Mouse (Mus musculus): ENCODE measurements around the gene Ppp2r3c. TPM values are rescaled to one million over a fixed set of nuclear protein-coding genes. Genes with fewer than 3 reads are reported as not detected.
"Not testable (repeated sequence)": the region's sequence is repeated elsewhere in the genome, so short reads cannot be mapped to it uniquely, and the experiment has no call there.

The Ppp2r3c gene
- 8.2 and 10.8 TPM in 2 replicates for polyA plus RNA-seq (2015; fragmentation: Nextera tagmentation; extraction: Ambion mirVana)

DNA sequence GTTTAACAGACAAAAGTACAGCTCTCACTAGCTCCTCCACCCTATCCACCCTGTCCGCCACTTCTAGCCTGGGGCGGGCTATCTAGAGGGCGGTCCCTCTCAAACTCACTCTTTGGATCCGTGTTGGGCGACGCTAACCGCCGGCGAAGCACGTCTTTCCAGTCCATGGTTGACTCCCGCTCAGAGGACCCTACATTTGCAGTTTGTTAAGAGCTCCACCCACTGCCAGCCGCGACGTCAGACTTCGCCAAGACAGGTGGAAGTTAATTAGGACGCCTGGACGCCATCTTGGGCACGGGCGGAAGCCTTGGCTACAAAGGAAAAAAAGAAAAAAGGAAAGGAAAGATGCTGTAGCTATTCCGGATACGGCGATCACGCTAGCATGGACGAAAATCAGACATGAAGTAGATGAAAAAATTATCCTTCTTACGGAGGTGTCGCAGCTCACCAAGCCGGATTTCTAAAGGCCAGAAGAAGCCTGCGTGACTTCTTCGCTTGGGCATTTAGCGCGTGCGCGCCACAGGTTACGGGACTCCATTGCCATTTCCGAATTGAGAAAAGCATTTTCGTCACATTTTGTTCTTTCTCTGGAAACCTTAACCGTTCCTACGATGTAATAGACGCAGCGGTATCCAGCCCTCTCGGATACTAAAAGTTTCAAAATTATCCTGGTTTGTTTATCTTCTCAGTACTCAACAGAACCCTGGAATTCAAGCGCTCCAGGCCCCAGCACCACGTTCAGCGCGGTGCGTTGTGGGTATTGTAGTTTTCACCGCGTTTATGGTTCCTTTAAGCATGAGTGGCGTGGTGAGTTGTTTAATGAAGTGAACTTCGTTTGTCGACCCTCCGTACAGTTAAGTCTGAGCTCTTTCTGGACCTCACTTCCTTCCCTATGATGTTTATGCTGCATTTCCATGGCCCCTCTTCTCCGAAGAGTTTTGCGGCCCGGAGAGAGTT, at the start of gene Ppp2r3c:
Gene Ppp2r3c, minus strand, starts transcription at position 514 of the 957 bp plus-strand sequence.
- Histone ChIP-seq H3K36me3 (peaks cover 29% of the 10 kb centered on the region), H3K4me1 (replicated peaks) (peaks cover 38% of the 10 kb centered on the region), H3K27ac (peak within 1 kb of the TSS; percentile 98), H3K9ac (peak within 1 kb of the TSS; percentile 80), H3K4me3 (replicated peaks) (peak within 1 kb of the TSS; percentile 69), H3K4me2 (peak within 1 kb of the TSS; percentile 71), H3K27me3 (no peaks in the 10 kb centered on the region), H3K9me3 (replicated peaks) (no peaks in the 10 kb centered on the region)
- ATAC-seq (ENCODE audit: low read depth) (peak; percentile 94), DNase-seq (peak; percentile 90)
- WGBS (ENCODE audit: insufficient replicate concordance): under 1% methylated on average over 55 of the region's 55 CpGs

DNA sequence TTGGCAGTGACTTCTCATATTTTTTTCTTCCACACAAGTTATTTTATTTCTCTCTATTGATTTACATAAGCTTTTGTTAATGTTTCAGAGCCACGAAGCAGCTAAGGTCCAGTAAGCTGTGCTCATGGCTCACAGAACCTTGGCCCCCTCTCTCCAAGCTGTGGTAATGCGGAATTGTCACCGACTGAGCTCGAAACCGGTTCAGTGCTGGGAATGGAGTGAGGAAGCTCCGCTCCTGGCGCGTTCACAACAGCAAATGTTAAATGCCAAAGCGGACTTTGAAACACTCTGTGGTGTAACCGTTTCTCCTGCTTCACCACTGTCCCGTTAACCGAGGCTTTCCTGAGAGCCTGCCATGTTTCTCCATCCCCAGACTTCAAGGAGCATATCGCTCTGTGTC, 41.8 kb upstream of the Ppp2r3c start:
- H3K4me1 ChIP-seq (replicated peaks): peaks cover 11% of the 10 kb centered on the region
- no peak overlapping the region for H3K4me2 ChIP-seq
- no peaks in the 10 kb centered on the region for H3K36me3 ChIP-seq
- peaks cover 23% of the 10 kb centered on the region for H3K27me3 ChIP-seq
- no peak overlapping the region for H3K27ac ChIP-seq
- no peak for DNase-seq
- no peak overlapping the region for H3K4me3 ChIP-seq (replicated peaks)
- H3K9me3 ChIP-seq (replicated peaks): no peaks in the 10 kb centered on the region
- no peak overlapping the region for H3K9ac ChIP-seq
- 63% methylated on average over 13 of the region's 13 CpGs for WGBS (ENCODE audit: insufficient replicate concordance)
- ATAC-seq (ENCODE audit: low read depth): no peak

- H3K9me3 ChIP-seq (replicated peaks): no peaks in the 10 kb centered on the region
- no peak overlapping the region for H3K4me2 ChIP-seq
- no peaks in the 10 kb centered on the region for H3K36me3 ChIP-seq
- no peak overlapping the region for H3K9ac ChIP-seq
- ATAC-seq (ENCODE audit: low read depth) (no peak), DNase-seq (no peak)
- H3K4me1 ChIP-seq (replicated peaks): peaks cover 11% of the 10 kb centered on the region
- H3K27ac ChIP-seq: no peak overlapping the region
- no peak overlapping the region for H3K4me3 ChIP-seq (replicated peaks)
- WGBS (ENCODE audit: insufficient replicate concordance): 85% methylated on average over 11 of the region's 11 CpGs
- H3K27me3 ChIP-seq: peaks cover 19% of the 10 kb centered on the region
Observed at GRCm38 (mm10) chr12:55343998-55344397, 41.2 kb upstream of the Ppp2r3c start.

DNA sequence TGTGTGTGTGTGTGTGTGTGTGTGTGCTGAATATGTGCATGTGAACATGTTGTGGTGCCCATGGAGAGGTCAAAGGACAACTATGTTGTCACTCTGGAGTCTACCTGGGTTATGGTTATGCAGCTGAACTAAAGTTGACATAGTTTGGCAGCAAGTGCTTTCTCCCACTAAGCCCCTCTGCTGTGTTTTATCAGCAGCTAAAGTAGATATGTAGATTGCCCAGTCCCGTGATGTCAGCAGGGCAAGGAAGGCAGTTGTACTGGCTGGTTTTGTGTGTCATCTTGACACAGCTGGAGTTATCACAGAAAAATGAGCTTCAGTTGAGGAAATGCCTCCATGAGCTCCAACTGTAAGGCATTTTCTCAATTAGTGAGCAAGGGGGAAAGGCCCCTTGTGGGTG, 40.2 kb upstream of the Ppp2r3c start:
- peaks cover 13% of the 10 kb centered on the region for H3K27me3 ChIP-seq
- not testable (repeated sequence) for ATAC-seq (ENCODE audit: low read depth); H3K4me3 ChIP-seq (replicated peaks); H3K9ac ChIP-seq; H3K9me3 ChIP-seq (replicated peaks); H3K27ac ChIP-seq; H3K4me2 ChIP-seq; DNase-seq; H3K36me3 ChIP-seq
- WGBS (ENCODE audit: insufficient replicate concordance): 6% methylated on average over 1 of the region's 1 CpGs
- peaks cover 11% of the 10 kb centered on the region for H3K4me1 ChIP-seq (replicated peaks)

GRCm38 (mm10) chr12:55338490-55338889, 35.7 kb upstream of the Ppp2r3c start:
- not testable (repeated sequence) for H3K9ac ChIP-seq; H3K36me3 ChIP-seq; H3K4me2 ChIP-seq; H3K4me1 ChIP-seq (replicated peaks); H3K27ac ChIP-seq; H3K27me3 ChIP-seq; ATAC-seq (ENCODE audit: low read depth); H3K9me3 ChIP-seq (replicated peaks); DNase-seq; H3K4me3 ChIP-seq (replicated peaks)
- WGBS (ENCODE audit: insufficient replicate concordance): 76% methylated on average over 1 of the region's 2 CpGs

DNA sequence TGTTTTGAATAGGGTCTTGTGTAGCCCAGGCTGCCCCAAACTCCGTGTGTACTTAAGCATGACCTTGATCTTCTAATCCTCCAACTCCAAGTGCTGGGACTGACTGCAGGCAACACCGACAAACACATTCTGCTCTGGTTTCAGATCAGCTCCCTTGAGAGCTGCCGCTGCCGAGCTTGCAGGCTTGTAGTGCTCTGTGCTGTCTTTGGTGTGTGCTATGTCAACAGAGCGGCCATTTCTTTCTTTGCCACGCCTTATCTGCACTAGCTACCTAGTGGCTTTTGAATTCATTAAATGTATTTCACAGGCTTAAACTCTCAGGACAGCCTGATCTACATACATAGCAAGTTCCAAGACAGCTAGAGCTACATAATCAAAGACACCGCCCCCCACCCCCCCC, 30.9 kb upstream of the Ppp2r3c start:
- H3K4me1 ChIP-seq (replicated peaks): peaks cover 13% of the 10 kb centered on the region
- H3K9me3 ChIP-seq (replicated peaks): no peaks in the 10 kb centered on the region
- H3K27me3 ChIP-seq: no peaks in the 10 kb centered on the region
- no peak overlapping the region for H3K27ac ChIP-seq
- no peak overlapping the region for H3K9ac ChIP-seq
- DNase-seq (no peak), ATAC-seq (ENCODE audit: low read depth) (no peak)
- no peak overlapping the region for H3K4me2 ChIP-seq
- no peak overlapping the region for H3K4me3 ChIP-seq (replicated peaks)
- WGBS (ENCODE audit: insufficient replicate concordance): 82% methylated on average over 7 of the region's 7 CpGs
- H3K36me3 ChIP-seq: peaks cover 3% of the 10 kb centered on the region; the same call in 1 of the 2 replicates

DNA sequence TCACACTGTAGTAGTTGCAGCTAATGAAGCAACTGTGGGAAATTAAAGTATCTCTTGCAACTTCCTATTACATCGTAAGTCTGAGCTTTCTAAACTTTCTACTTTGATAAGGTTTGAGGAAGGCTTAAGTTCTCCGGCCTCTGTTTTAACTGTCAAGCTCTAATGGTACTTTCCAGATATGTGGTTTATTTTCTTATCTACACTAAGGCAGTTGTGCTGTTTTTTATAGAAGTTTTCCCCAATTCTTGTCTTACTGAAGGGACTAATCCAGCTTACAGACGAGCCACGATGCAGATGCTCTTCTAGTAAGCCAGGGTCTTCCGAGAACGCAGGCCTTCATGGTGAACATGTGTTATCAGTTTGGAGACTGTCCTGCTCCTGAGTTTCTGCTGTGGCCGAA, 26.6 kb upstream of the Ppp2r3c start:
- H3K4me3 ChIP-seq (replicated peaks): no peak overlapping the region
- 0 out of 2 replicates have a peak overlapping the region, but pooled peaks have one; percentile 22 for H3K4me2 ChIP-seq
- peak; percentile 75 for ATAC-seq (ENCODE audit: low read depth)
- whole genome bisulfite sequencing (ENCODE audit: insufficient replicate concordance): 22% methylated on average over 7 of the region's 7 CpGs
- H3K9ac ChIP-seq: no peak overlapping the region
- H3K4me1 ChIP-seq (replicated peaks): peaks cover 19% of the 10 kb centered on the region
- H3K36me3 ChIP-seq: peaks cover 3% of the 10 kb centered on the region
- peak; percentile 11 for DNase-seq
- H3K27ac ChIP-seq: peak overlapping the region; percentile 68
- no peaks in the 10 kb centered on the region for H3K27me3 ChIP-seq
- H3K9me3 ChIP-seq (replicated peaks): no peaks in the 10 kb centered on the region

DNA sequence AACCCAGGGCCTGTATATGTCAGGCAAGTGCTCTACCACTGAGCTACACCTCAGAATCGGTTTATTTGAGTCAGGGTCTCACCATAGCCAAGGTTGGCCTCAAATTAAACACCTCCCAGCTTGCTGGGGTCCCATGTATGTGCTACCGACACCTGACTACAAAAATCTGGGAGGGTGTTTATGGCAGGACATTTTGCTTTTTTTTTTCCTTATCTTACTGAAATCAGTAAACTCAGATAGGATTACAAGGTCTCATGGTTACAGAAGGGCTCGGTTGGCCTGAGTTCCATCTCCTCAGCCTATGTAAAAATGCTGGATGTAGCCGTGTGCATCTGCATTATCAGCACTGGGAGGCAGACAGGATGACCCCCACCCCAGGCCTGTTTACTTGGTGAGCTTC, 26.0 kb upstream of the Ppp2r3c start:
- H3K4me3 ChIP-seq (replicated peaks): no peak overlapping the region
- peak overlapping the region; percentile 54; the same call in 1 of the 2 replicates for H3K27ac ChIP-seq
- H3K9ac ChIP-seq: no peak overlapping the region
- peaks cover 19% of the 10 kb centered on the region for H3K4me1 ChIP-seq (replicated peaks)
- DNase-seq (no peak), ATAC-seq (ENCODE audit: low read depth) (peak; percentile 21; the same call in 1 of the 2 replicates)
- H3K4me2 ChIP-seq: 0 out of 2 replicates have a peak overlapping the region, but pooled peaks have one; percentile 22
- H3K9me3 ChIP-seq (replicated peaks): no peaks in the 10 kb centered on the region
- WGBS (ENCODE audit: insufficient replicate concordance): 42% methylated on average over 4 of the region's 4 CpGs
- peaks cover 3% of the 10 kb centered on the region for H3K36me3 ChIP-seq
- no peaks in the 10 kb centered on the region for H3K27me3 ChIP-seq

DNA sequence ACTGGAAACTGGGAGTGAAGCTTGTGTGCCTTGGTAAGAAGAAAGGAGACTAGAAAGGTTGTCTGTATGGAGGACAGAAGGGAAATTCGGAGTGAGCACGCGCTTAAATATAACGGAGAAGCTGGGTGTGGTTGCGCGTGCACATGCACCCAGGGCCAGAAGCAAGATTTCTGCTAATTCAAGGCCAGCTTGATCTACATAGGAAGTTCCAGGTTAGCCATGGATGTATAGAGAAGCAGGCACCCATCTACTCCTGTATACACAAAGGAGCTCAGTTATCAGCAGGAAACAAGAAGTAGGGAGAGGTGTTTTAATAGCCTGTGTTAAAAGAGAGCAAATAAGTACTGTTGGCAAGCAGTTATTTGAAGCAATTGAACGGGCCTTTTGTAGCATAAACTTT, 22.9 kb upstream of the Ppp2r3c start:
- Histone ChIP-seq H3K27me3 (no peaks in the 10 kb centered on the region), H3K36me3 (peaks cover 3% of the 10 kb centered on the region), H3K4me3 (replicated peaks) (no peak overlapping the region), H3K4me1 (replicated peaks) (peaks cover 19% of the 10 kb centered on the region), H3K9me3 (replicated peaks) (no peaks in the 10 kb centered on the region), H3K27ac (no peak overlapping the region), H3K4me2 (no peak overlapping the region), H3K9ac (no peak overlapping the region)
- ATAC-seq (ENCODE audit: low read depth) (peak; percentile 34; the same call in 1 of the 2 replicates), DNase-seq (no peak)
- 45% methylated on average over 7 of the region's 7 CpGs for WGBS (ENCODE audit: insufficient replicate concordance)

DNA sequence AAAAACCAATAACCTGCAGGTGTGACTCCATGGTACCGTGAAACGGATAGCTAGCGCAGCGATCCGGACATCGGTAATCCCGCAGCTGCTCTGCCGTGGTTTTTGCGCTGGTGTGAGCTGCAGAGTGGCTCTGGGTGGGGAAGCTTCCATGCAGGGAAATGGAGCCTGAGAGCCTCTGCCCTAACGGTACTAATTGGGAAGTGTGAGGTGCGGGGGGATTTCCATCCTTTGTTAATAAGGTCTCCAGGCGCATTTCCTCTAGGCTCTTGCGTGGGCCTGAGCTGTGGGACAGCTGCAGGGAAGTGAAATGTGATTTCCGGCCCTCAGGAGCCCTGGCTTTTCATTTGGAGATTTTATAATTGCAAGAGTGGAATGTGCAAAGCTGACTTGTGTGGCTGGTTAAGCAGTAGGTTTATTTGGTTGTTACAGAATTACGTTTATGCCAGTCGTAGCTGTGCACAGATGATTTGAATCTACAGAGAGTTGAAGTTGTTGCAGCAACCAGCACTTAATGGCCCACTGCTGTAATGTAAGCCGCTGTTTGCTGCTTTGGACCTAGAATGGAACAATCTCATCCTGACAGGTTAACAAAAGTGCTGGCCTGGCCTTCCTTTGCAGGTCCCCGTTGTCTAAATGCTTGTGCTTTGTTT, 19.0 kb upstream of the Ppp2r3c start:
- Histone ChIP-seq H3K9me3 (replicated peaks) (no peaks in the 10 kb centered on the region), H3K27ac (no peak overlapping the region), H3K36me3 (peaks cover 4% of the 10 kb centered on the region; the same call in 1 of the 2 replicates), H3K27me3 (no peaks in the 10 kb centered on the region), H3K4me3 (replicated peaks) (no peak overlapping the region), H3K4me2 (no peak overlapping the region), H3K9ac (no peak overlapping the region), H3K4me1 (replicated peaks) (peaks cover 2% of the 10 kb centered on the region; the same call in 1 of the 2 replicates)
- DNase-seq (no peak), ATAC-seq (ENCODE audit: low read depth) (no peak)
- 85% methylated on average over 18 of the region's 18 CpGs for WGBS (ENCODE audit: insufficient replicate concordance)

- peak; percentile 59 for DNase-seq
- no peak; the same call in 1 of the 2 replicates for ATAC-seq (ENCODE audit: low read depth)
- H3K27ac ChIP-seq: no peak overlapping the region
- peaks cover 9% of the 10 kb centered on the region for H3K36me3 ChIP-seq
- no peak overlapping the region for H3K4me3 ChIP-seq (replicated peaks)
- no peaks in the 10 kb centered on the region for H3K27me3 ChIP-seq
- H3K4me1 ChIP-seq (replicated peaks): no peaks in the 10 kb centered on the region
- no peak overlapping the region for H3K4me2 ChIP-seq
- WGBS (ENCODE audit: insufficient replicate concordance): 31% methylated on average over 5 of the region's 5 CpGs
- no peaks in the 10 kb centered on the region for H3K9me3 ChIP-seq (replicated peaks)
- H3K9ac ChIP-seq: no peak overlapping the region
Observed at GRCm38 (mm10) chr12:55315192-55315591, 12.4 kb upstream of the Ppp2r3c start.
